Mouse (Mus musculus): Measurements from ENCODE around the gene Psmb11.

Psmb11 gene

GRCm38 (mm10) chr14:54621133-54621532 is at the start of gene Psmb11:
Psmb11 (plus strand) TSS chr14:54621433.
- DNase-seq (ENCODE audit: low spot score in 2 of 2) = no peak

DNA sequence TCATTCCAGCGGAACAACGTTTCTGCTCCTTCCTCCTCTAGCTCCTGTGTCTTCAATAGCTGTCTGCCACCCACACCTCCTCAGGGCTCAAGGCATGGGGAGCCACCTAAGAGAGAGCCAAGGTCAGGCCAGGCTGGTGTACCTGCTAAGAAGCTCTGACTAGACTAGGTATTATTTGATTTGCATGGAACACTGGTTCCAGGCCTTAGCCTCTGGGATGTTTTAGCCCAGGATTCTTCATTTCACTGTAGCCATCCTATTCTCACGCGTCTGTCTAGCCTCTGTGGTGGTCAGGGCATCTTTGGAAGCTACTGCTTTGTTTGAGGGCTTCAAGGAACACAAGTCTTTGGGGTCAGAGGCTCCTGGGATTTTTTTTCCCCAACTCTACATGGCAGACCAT is 49.1 kb upstream of the Psmb11 start:
- DNase-seq (ENCODE audit: low spot score in 2 of 2) = no peak

DNA sequence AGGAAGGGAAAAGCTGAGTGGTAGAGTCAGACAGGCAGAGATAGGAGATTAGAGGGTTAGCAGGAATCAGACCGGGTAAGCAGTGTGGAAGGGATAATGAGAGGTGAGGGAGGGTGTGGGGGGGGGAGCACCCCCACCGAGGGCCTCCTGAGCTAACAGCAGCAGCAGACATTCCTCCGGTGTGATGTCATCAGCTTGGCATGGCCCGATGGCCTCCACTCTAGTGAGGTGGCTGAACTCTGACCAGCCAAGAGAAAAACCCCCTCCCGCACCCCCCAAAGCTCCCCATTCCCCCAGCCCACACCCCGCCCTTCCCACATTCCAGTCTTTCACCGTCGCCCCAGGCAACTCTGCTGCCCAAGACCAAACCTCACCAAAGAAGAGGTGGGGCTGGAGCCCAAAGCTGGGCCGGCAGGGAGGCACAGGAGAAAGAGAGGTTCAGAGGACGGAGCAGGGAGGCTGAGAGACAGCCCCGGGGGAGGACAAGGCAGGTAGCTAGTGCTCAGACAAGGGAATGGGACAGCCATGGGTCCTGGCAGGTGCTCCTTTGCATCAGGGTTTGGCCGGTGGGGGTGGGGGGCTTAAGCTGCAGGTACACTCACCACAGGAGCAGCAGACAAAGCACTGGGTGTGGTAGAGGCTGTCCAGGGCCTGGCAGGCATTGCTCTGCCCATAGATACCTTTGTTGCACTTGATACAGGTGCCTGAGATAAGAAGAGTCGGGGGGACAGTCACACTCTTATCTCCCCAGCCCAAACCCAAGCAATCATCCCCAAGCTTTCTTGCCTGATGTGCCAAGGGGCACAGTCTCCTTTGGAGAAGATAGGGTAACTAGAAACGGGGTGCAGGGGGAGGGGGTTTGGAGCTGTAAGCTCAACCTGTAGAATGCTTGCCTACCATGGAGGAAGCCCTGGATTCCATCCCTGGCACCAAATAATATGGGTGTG is 48.2 kb upstream of the Psmb11 start:
- no peak for DNase-seq (ENCODE audit: low spot score in 2 of 2)

- no peak for DNase-seq (ENCODE audit: low spot score in 2 of 2)
Observed at GRCm38 (mm10) chr14:54574253-54574652, 47.0 kb upstream of the Psmb11 start.

- DNase-seq (ENCODE audit: low spot score in 2 of 2) = no peak
Observed at GRCm38 (mm10) chr14:54575031-54575430, 46.2 kb upstream of the Psmb11 start.

DNA sequence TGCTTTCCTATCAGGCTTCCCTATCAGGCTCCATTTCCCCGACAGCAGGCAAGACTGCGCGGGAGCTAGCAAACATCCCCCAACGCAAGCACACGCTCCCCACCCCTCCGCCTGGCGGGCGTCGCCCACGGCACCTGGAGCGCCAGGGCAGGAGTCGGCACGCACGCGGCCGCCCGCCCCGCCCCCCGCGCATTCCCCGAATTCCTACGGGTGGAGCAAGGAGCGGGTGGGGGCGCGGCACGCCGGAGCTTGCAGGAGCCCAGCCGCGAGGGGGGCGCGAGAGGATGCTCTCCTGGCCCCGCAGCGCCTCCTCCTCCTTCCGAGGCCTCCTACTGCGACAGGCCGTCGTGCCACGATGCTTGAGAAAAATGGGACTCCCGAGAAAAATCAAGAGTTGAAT is 45.6 kb upstream of the Psmb11 start:
- no peak for DNase-seq (ENCODE audit: low spot score in 2 of 2)

DNA sequence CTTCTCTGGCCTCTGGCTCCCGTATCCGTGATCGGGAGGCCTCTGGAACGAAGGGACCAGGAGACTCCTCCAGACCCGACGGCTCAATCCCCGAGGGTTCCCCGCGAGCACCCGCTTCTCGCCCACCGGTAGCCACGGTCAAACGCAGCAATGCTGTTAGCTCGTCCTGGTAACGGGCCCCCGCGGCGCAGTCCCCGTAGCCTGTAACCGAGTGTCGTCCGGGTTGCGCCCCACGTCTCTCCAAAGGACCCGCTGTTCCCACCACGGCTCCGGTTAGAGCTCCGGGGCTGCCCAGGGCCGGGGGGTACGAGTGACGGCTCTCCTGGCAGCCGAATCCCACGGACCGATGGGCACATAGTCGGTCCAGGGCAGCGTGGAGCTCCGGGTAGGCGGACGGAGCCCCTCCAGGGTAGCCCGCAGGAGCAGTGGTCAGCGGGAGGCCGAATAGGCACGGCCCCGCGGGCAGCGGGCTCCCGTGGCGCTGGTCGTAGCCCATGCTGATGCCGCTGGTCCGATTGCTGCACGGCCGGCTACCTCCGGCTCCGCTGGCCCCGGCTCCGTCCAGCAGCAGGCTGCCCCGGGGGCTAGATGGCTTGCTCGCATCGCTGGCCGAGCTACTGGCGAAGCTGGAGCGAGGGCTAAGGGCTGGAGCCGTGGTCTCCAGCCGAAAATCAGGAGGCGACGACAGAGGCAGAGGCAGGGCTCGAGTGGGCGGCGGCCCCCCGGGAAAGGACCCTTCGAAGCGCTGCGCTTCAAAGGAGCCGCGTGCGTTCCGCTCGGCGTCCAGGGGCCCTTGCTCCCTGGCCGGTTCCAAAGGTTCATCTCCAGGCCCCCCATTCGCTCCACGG is 44.8 kb upstream of the Psmb11 start:
- DNase-seq (ENCODE audit: low spot score in 2 of 2) = peak in 1 of 2 experiments; percentile 74

- DNase-seq (ENCODE audit: low spot score in 2 of 2) = peak; percentile 53 to 77
Observed at GRCm38 (mm10) chr14:54577089-54577982, 43.9 kb upstream of the Psmb11 start, which contains the start of gene Ajuba. Ajuba (minus strand) TSS chr14:54577558.

GRCm38 (mm10) chr14:54578063-54578462 is 43.2 kb upstream of the Psmb11 start:
- peak in 1 of 2 experiments; percentile 33 for DNase-seq (ENCODE audit: low spot score in 2 of 2)

- no peak for DNase-seq (ENCODE audit: low spot score in 2 of 2)
Observed at GRCm38 (mm10) chr14:54579638-54580037, 41.6 kb upstream of the Psmb11 start.

- DNase-seq (ENCODE audit: low spot score in 2 of 2) = no peak
Observed at GRCm38 (mm10) chr14:54582536-54582935, 38.7 kb upstream of the Psmb11 start.

DNA sequence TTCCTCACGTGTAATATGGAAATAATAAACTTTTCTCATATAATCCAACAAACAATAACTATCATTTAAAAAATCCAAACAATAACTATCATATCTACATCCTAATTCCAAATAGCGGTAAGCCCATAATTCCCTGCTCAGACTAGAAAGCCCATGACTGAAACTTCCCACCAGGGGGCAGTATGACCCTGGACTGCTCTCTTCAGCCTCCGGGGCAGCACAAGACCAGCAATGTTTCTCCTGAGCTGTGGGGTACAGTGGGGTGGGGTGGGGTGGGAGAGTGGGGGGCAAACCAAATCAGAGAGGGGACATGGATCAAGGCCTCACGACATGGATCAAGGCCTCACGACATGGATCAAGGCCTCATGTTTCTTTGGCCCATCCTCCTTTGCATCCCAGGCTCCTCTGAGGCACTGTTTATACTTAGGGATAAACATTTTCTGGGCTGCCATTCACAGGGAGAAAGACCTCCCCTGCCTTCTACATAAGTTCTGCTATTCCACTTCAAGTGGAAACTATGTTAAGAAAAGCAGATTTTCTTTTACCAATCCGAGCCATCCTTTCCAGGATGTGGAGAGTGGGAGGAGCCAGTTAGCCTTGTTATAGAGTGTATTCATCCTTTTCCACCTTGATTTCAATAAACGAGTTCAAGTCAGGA is 37.4 kb upstream of the Psmb11 start:
- DNase-seq (ENCODE audit: low spot score in 2 of 2) = peak; percentile 62 to 83

- no peak for DNase-seq (ENCODE audit: low spot score in 2 of 2)
Observed at GRCm38 (mm10) chr14:54591056-54591455, 30.2 kb upstream of the Psmb11 start.

- DNase-seq (ENCODE audit: low spot score in 2 of 2) = no peak
Observed at GRCm38 (mm10) chr14:54592319-54592934, 28.8 kb upstream of the Psmb11 start.

DNA sequence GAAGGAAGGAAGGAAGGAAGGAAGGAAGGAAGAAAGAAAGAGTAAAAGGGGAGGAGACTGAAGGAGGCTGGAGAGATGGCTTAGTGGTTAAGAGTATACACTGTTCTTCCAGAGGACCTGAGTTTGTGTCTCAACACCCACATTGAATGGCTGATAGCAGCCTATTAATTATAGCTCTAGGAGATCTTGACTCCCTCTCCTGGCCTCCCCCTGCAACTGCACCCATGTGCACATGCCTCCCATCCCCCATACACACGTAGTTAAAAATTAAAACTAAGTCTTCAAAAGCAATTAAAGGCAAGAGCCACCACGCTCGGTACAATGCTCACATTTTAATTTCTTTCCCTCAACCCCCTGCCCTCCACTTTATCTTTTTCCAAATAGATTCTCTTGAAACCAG is 27.2 kb upstream of the Psmb11 start:
- DNase-seq (ENCODE audit: low spot score in 2 of 2) = no peak

- no peak for DNase-seq (ENCODE audit: low spot score in 2 of 2)
Observed at GRCm38 (mm10) chr14:54594631-54595414, 26.4 kb upstream of the Psmb11 start.

DNA sequence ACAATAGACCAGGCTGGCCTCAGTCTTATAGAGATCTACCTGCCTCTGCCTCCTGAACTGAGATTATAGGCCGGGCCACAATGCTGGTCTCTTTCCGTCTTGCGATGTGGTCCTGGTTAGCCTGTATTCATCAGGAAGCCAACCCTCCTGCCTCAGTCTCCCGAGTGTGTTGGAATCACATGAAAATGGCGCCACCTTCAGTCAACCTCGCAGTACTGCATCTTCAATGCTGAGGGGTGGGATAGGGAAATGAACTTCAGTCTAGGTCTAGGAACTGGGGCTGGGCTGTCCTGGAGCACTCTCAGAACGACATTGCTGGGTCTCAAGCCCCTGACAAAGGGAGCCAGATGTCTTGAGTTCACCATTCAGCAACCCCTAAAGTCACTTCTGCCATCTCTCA is 24.1 kb upstream of the Psmb11 start:
- DNase-seq (ENCODE audit: low spot score in 2 of 2) = no peak

DNA sequence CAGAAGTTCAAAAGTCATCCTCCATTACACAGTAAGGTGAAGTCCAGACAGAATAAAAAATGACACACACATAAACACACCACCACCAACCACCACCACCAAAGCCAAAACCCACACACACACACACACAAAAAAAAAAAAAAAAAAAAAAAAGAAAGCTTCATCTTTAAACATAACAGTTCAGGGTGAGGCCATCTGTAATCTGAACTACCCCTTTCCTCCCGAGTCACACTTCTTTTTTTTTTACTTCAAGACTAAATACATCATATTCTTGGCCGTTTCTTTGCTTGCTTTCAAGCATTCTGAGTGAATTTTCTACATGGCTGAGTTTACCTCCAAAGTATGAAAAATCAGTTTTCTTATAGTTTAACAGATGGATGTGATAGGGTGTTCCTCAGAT is 19.6 kb upstream of the Psmb11 start:
- no peak for DNase-seq (ENCODE audit: low spot score in 2 of 2)

- no peak for DNase-seq (ENCODE audit: low spot score in 2 of 2)
Observed at GRCm38 (mm10) chr14:54602613-54603012, 18.6 kb upstream of the Psmb11 start.
